Mouse (Mus musculus): Measurements from ENCODE around the gene Myo18a. TPM values are rescaled to one million over a fixed set of nuclear protein-coding genes. Genes with fewer than 3 reads are reported as not detected.
"Not testable (repeated sequence)": the region's sequence is repeated elsewhere in the genome, so short reads cannot be mapped to it uniquely, and the experiment has no call there.

Myo18a gene
- polyA plus RNA-seq (2017; shearing (Covaris generic)): 10 to 100 TPM; 21.4 to 28.9 TPM

- peak; percentile 84 for ATAC-seq
These were observed at the start of gene Myo18a for GRCm38 (mm10) chr11:77762783-77763672. TSS of gene Myo18a (plus strand) at chr11:77763246.

- ATAC-seq: no peak
These were observed 49.3 kb upstream of the Myo18a start for GRCm38 (mm10) chr11:77713736-77714135.

GRCm38 (mm10) chr11:77719055-77719454 lies 44.0 kb upstream of the Myo18a start:
- ATAC-seq: no peak

- no peak for ATAC-seq
These were observed 41.7 kb upstream of the Myo18a start for GRCm38 (mm10) chr11:77721389-77721788.

- ATAC-seq: no peak
These were observed 38.3 kb upstream of the Myo18a start for GRCm38 (mm10) chr11:77724766-77725165.

GRCm38 (mm10) chr11:77725183-77725582 lies 37.9 kb upstream of the Myo18a start, which contains the start of gene Cryba1:
TSS of gene Cryba1 (minus strand) at chr11:77725283.
- no peak for ATAC-seq

- no peak for ATAC-seq
These were observed 34.5 kb upstream of the Myo18a start for GRCm38 (mm10) chr11:77728587-77728986.

GRCm38 (mm10) chr11:77737289-77737688 lies 25.8 kb upstream of the Myo18a start:
- ATAC-seq: peak; percentile 41

- no peak for ATAC-seq
These were observed 24.5 kb upstream of the Myo18a start for GRCm38 (mm10) chr11:77738555-77738954.

GRCm38 (mm10) chr11:77743966-77744365 lies 19.1 kb upstream of the Myo18a start:
- no peak for ATAC-seq

GRCm38 (mm10) chr11:77746652-77747051 lies 16.4 kb upstream of the Myo18a start:
- ATAC-seq: no peak

- ATAC-seq: not testable (repeated sequence)
These were observed 15.9 kb upstream of the Myo18a start for GRCm38 (mm10) chr11:77747103-77747502.

GRCm38 (mm10) chr11:77748996-77749395 lies 14.1 kb upstream of the Myo18a start:
- ATAC-seq: no peak

GRCm38 (mm10) chr11:77752525-77752924 lies 10.5 kb upstream of the Myo18a start:
- no peak for ATAC-seq

GRCm38 (mm10) chr11:77753469-77753868 lies 9.6 kb upstream of the Myo18a start:
- ATAC-seq: no peak

GRCm38 (mm10) chr11:77760031-77760430 lies 3.0 kb upstream of the Myo18a start:
- ATAC-seq: no peak

GRCm38 (mm10) chr11:77763673-77764340 lies 761 bp downstream of the Myo18a start:
- peak; percentile 17 for ATAC-seq

GRCm38 (mm10) chr11:77764694-77765458 lies 1.8 kb downstream of the Myo18a start:
- ATAC-seq: no peak

GRCm38 (mm10) chr11:77765459-77765777 lies 2.4 kb downstream of the Myo18a start:
- ATAC-seq: no peak

- no peak for ATAC-seq
These were observed 3.4 kb downstream of the Myo18a start for GRCm38 (mm10) chr11:77766351-77767001.

GRCm38 (mm10) chr11:77769496-77769895 lies 6.5 kb downstream of the Myo18a start:
- no peak for ATAC-seq

GRCm38 (mm10) chr11:77770346-77770745 lies 7.3 kb downstream of the Myo18a start:
- no peak for ATAC-seq
